Mouse (Mus musculus): ENCODE results near the gene Arhgap17. TPM values are rescaled to one million over a fixed set of nuclear protein-coding genes. Genes with fewer than 3 reads are reported as not detected.

Arhgap17 gene
- total RNA-seq, 2 experiments from 2014 or later = 20.0 to 22.6 TPM

DNA sequence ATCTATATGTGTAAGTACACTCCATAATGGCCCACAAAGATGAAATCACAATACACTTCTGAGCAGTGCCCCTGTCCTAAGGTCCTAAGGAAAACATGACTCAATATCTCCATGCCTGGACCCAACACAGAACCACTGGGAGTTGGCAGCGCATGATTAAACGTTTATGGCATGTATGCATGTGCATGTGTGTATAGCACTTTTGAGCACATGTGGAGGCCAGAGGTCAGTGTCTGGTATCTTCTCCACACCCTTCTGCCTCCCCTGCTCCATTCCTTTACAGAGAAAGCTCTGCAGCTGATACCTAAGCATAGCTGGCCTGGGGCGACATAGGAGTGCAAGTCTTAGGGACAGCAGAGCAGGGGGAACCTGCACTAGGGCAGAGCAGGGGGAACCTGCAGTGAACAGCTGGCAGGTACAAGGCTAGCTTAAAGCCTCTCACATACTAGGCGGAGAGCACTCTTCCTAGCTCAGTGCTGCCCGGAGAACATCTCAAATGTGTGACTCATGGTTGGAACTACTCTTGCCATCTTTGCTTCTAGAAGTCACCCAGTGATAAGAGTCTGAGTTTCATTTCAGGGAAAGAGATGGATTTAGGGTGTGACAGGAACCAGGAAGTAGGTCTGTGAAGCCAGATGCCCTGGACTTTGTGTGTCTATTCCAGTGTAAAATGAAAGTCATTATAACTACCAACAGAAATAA, 25.5 kb downstream of the Arhgap17 start:
- no peak for DNase-seq (ENCODE audit: low spot score in 2 of 2)

DNA sequence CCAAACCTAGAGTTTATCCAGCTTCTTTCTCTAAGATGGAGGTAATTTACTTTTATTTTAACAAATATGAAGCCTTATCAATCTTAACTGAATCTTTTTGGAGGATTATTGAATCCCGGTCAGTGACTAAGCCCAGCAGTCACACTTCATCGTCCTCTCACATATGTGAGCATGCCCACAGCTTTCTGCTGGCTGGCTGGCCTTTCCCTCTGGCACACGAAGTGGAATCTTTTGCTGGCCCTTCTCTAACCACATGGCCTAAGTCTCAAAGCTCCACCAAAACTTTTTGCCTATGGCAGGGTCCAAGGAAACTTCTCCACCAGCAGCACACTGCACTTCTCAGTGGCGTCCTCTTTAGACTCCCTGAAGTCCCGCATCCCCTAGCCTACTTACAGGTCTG, 27.8 kb downstream of the Arhgap17 start:
- no peak for DNase-seq (ENCODE audit: low spot score in 2 of 2)

DNA sequence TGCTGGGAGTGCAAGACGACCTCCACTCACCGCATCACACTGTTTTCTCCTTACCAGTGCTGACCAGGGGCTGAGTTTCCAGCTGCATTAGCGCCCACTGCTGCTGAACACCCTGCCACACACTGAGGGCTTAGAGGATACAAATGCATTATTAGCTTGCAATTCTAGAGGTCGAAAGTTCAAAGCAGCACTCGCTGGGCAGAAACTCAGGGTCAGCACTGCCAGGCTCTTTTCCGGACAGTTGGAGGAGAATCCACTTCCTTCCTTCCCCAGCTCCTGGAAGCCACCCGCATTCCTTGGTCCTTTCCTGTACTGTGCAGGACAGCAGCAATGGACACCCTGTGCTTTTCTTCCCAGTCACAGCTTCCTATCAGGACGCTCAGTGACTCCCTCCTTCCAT, 31.4 kb downstream of the Arhgap17 start:
- DNase-seq (ENCODE audit: low spot score in 2 of 2) = no peak

DNA sequence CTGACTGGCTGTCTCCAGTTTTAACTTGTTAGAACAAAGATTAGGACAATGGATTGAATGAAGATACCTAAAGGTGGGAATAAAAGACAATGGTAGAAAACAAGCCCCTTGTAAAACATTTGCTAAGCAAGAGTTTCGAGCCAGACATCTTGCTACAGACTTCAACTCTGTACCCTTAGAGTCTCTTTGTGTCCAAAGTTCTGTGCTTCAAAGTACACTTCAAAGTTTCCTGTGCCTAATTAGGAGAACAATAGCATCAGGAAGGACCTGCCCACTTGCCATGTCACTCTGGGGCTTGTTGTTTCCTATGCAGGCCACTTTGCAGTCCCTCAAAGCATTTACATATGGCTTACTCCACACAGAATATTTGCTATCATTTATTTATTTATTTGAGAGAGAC, 33.4 kb downstream of the Arhgap17 start:
- DNase-seq (ENCODE audit: low spot score in 2 of 2) = no peak

DNA sequence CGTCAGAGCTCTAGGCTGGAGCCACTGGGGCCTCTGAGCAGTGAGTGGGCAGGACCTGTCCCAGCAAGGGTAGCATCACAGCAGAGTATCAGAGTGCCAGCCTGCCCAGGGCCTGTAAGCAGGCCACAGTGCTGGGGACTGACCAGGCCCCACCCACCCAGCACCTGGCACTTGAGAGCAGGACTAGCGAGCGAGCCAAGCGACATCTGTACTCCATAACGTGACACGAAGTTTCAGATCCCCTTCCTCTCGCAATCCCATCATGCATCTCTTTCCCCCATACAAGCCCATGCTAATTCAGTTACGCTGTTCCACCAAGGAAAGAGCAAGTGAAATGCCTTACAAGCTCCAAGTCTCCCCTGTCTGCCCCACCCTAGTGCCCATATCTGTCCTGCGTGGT, 39.2 kb downstream of the Arhgap17 start:
- no peak for DNase-seq (ENCODE audit: low spot score in 2 of 2)

DNA sequence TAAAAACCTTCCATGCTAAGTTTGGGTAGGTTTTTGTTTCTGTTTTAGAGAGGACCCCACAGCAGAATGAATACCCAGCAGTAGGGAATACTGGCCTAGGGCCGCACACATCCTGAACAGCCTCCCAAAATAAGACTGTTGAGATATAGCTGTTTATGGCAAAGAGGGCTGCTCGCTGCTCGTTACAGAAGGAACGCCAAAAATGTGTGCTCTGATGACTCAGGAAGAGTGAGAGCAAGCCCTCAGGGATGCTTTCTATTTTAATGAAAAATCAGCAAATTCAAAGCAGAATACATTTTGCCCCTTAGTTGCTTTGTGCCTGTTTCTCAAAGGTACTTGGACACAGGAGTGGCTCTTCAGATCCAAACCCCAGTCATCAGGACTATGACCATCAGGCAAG, 41.8 kb downstream of the Arhgap17 start:
- DNase-seq (ENCODE audit: low spot score in 2 of 2) = no peak

DNA sequence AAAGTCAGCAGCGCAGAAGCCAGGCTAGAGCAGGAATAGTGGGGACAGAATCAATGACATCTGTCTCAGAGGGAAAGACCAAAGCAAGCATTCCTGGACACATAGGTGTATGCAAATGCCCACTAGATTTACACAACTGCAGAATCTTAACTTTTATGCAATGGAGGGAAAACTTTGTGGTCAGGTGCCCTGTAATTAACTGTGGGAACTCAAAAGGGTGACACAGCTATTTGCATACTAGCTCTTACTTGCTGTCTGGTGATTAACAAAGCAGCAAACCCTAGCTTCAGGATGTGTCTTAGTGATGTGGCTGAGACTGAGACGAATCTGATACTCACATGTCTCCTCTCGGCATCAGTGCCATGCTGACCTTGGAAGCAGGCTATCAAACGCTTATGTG, 42.8 kb downstream of the Arhgap17 start:
- no peak for DNase-seq (ENCODE audit: low spot score in 2 of 2)

DNA sequence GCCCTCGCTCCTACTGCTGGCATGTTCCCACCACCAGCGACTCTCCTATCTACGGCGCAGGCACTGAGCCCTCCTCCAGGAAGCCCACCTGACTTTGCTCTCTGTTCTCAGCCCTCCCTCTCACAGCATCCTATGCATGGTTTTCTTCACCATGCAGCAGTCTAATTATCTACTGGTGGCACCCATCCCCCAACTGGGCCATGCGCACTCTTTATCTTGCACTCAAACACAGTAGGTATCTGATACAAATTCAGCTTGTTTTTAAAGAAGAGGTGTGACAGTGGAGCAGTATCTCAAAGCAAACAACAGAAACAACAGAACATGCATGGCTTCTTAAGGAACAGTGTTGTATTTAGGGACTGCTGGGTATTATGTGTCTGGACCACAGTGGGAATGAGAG, 43.7 kb downstream of the Arhgap17 start:
- DNase-seq (ENCODE audit: low spot score in 2 of 2) = no peak

DNA sequence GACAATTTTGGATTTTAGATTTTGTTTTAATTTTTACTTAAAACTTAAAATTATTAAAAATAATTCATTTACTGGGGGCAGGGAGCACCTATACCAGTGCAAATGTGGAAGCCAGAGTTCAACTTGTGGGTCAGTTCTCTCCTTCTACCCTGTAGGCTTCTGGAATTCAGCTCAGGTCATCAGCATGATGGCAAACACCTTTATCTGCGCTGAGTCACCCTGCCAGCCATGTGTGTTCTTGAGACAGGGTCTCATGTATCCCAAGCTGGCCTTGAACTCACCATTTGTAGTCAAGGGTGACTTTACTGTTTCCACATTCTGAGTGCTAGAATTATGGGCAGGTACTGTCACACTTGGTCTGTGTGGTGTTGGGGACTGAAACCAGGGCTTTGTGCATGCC, 45.6 kb downstream of the Arhgap17 start:
- no peak for DNase-seq (ENCODE audit: low spot score in 2 of 2)

DNA sequence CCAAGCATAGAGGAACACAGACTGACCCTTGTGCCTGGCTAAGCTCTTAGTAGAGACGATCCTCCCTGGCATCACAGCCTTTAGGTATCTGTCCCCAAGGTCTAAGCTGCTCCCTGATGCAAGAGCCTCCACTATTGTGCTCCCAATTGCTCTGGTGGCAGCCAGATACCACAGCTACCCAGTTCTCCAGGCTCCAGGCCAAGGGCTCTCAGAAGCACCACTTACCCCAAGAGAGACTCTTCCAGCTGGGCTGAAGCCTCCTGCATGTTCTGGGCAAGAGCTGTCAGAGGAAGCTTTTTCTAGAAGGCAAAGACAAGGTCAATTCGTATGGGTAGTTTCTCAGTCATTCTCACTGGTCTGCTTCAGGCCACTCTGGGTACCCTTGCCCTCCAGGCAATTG, 46.3 kb downstream of the Arhgap17 start:
- DNase-seq (ENCODE audit: low spot score in 2 of 2) = no peak

DNA sequence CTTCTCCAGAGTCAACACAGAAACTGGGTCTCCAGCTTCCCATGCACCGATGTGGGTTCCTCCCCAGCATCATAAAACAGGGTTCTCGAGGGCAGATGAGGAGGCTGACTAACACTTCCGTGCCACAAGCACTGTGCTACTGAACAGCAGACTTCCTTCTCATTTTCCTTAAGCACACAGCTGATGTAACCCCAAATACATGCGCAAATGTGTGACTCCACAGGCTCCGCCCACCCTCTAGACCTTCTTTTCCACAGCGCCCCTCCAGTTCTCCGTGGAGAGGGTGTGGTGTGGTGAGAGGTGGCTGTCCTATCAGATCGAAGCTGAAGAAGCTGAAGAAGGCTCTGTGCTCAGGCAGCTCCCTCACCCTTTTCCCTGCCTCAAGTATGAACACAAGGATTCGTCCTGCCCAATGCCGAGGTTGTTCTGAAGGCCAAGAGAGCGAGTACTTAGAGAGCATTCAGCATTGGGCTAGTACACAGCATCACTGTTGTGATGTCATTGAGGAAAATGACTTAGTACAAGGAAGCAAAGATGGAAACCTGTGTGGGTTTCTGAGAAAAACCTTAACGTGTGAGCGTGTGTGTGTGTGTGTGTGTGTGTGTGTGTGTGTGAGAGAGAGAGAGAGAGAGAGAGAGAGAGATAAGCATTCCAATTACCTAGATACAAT, 47.1 kb downstream of the Arhgap17 start:
- DNase-seq (ENCODE audit: low spot score in 2 of 2) = no peak

DNA sequence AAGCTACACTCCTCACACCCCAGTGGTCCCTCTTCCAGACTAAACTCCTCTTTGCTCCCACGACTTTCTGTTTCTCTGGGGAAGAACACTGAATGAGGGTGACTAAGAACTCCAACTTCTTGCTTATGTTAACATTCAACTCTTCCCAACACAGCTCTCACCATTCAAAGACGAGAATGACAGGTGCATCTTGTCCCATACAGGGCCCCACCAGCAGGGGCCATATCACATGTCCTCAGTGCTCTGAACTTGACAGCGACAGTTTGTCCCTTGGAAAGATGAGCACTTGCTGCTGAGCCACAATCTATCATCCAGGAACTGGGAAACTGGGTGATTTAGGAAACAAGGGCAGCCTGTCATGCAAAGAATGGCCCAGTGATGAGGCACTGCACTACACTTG, 57.0 kb downstream of the Arhgap17 start:
- no peak for DNase-seq (ENCODE audit: low spot score in 2 of 2)

DNA sequence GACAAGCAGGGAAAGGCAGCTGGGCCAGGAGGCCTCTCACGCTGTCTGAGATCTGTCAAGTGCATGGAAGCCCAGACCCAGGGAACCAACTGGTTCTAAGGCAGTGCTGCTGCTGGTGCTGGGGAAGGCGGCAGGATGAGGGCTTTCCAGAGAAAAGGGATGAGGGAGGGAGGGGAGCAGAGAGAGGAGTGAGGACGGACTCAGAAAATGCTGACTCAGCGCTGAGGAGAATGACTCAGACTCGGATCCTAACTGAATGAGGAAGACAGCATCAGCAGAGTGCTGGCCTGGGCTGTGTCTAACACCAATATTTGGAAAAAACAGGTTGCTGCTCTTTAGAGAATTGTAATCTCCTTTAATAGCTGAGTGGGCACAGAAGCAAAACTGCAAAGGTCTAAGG, 57.9 kb downstream of the Arhgap17 start:
- DNase-seq (ENCODE audit: low spot score in 2 of 2) = no peak

DNA sequence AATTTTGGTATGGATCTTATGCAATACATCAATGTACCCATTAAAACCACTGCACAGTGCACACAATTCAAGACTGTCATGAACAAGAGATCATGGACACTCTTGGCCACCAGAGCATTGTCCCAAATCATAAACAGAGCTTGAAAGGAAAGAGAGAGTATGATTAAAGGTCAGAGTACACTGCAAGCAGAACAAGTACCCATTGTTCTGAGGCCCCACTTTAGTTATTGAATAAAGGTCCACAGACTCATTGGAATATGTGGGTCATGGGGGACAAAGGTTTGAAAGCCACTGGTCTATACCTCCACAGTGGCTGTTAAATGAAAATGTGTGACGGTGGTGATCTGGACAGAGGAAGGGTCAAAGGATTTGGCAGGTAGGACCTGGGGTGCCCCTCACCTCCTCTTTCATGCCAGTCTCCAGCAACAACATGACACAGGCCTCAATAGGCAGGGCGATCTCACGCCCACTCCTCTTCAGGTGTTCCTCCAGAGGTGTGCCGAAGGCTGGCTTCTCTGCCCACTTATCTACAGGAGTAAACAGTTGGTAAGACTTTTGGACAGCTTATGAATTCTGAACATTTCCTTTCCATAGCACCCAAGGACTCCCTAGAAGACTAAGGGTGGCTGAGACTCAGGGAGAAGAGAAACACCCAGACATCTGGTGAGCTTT, 61.7 kb downstream of the Arhgap17 start:
- no peak for DNase-seq (ENCODE audit: low spot score in 2 of 2)

DNA sequence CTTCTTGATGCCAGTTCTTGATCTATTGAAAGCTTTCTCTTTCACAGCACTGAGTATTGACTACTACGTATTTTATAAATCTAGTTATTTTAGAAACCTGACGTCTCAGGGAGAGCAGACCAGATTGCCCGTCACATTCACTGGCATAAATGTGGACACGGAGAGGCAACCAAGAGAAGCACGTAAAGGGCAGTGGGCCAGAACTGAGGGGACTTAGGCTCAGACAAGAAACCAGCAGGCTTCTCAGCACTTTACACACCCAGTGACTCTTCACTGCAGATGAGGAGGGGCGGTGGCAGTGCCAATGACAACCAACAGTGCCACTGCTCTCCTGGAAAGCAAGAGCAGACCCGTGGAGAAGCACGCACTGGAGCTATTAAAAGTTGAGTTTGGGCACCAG, 62.5 kb downstream of the Arhgap17 start:
- no peak for DNase-seq (ENCODE audit: low spot score in 2 of 2)

DNA sequence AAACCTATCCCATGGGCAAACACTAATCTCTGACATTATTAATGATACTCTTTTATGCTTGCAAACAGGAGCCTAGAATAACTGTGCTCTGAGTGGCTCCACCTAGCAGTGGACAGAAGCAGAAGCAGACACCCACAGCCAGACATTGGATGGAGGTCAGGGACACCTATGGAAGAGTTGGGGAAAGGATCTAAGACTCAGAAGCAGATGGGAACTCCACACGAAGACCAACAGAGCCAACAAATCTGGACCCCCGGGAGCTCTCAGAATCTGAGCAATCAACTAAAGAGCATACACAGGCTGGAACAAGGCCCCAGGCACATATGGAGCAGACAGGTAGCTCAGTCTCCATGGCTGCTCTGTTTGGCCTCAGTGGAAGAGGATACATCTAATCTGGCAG, 64.3 kb downstream of the Arhgap17 start:
- no peak for DNase-seq (ENCODE audit: low spot score in 2 of 2)

DNA sequence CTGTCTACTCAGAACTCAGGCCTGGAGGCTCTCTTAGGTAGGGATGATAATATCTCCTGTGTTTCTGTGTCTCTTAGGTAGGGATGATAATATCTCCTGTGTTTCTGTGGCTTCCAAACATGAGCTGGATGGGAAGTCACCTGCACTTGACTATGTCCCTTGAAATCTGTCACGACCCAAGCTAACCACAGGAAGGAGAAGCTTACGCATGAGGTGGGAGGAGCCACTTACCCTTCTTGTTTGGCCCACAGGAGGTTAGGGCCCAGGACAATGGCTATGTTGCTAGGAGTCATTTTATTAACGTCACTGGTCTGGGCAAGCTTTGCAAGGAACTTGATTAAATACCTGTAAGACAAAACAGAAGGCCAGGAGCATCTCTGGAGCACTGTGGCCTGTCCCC, 69.5 kb downstream of the Arhgap17 start:
- no peak for DNase-seq (ENCODE audit: low spot score in 2 of 2)

DNA sequence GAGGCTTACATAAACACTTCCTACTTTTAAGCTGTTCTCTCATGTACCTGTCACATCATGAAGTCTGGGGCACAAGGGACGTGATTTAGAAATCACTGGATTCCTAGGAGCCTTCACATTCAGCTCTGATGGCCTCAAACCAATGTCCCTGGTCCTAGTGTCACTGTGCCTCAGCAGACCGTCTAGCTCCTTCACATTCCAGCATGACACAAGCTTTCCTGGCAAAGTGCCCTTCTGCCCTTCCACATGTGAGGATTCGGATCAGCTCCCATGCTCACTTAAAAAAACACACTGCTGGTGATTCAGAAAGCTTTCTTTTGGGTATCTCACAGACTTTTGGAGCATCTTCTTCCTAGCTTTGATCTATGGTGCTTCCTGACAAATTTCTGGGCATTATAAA, 71.5 kb downstream of the Arhgap17 start:
- DNase-seq (ENCODE audit: low spot score in 2 of 2) = no peak

DNA sequence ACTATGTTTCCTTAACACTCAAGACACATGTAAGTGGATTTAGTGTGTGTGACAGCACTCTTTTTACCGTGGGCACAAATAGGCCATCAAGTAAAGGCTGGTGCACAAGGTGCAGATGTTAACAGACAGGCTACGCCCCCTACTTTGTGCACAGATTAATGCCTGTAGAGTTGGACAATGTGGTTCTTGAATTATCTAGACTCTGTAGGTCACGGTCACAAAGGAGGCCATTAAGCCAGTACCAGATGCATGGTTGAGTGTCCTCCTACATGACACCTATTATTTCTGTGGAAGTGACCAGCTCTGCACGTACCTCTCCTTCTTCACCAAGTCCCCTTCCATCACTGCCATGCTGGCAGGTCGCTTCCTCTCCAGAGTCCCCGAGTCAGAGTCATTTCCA, 73.6 kb downstream of the Arhgap17 start:
- DNase-seq (ENCODE audit: low spot score in 2 of 2) = no peak

DNA sequence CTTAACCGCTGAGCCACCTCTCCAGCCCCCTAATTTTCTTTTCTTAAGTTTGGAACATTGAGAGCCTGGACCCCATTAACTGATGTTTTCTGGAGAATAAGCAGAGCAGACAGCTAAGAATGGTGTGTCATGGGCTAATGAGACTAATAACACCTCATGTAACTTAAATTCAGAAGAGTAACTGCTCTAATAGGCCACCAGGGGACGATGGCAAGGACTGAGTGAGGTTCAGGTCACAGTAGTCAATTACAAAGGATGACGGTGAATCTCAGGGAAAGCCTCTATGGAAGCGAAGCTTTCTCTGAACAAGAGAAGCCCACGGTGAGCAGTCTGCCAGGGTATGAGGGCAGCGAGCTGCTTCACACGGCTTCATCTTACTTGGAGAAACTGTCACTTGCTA, 74.3 kb downstream of the Arhgap17 start:
- DNase-seq (ENCODE audit: low spot score in 2 of 2) = no peak

DNA sequence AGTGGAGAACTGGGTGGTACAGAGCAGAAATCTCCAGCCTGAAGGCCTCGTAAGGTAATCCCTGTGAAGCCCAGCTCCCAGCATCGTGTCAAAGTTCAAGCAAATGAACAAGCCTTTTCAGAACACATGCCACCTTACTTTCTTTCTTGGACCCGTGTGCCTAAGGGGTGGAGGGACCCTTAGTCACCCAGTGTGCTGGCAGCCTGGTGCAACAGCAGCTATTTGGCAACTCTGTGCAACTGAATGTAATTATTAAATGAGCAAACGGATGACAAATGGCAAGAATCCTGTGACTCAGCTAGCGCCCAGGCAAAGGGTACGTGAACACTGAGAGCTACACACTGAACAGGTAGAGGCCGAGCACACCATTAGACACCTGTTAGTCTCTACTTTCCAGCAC, 75.8 kb downstream of the Arhgap17 start:
- no peak for DNase-seq (ENCODE audit: low spot score in 2 of 2)

DNA sequence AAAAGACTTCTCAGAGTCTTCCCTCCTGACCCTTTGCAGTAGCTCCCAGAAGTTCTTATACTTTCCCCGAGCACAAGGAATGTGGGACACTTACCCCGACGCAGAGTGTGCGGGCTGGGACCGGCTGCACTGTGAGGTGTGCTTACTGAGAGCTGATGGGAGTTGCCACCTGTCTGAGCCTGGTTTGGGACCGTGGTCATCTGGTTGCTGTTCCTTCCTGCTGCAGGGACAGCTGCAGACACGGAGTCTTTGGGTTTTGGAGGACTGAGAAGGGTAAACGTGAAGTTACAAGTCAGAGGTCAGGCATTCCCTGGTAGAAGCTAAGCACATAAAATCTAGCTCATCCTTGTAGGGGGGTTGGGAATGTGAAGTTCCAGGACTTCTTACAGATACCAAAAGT, 77.8 kb downstream of the Arhgap17 start:
- DNase-seq (ENCODE audit: low spot score in 2 of 2) = no peak

DNA sequence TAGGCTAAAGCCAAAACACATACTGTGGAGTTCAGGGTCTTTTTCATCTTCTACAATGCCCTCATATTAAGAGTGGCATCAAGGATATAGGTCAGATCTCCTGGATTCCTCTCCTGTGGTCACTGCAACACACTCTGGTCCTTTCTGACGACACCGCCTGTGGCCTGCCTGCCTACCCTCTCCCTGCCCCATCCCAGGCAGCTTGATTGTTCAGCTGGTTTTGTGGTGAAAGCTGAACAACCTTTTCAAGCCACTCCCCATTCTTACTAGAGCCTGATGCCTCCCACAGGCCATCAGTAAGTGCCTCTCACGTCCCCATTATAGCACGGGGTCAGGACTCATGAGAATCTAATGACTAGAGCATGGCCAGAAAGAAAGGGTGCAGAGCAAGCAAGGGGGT, 80.5 kb downstream of the Arhgap17 start:
- DNase-seq (ENCODE audit: low spot score in 2 of 2) = no peak

All from layer of hippocampus, postnatal 14 days (tissue).